Mouse (Mus musculus) ES-Bruce4 (cell line): ENCODE results near the gene Pear1.

Experiments used
- CTCF ChIP-seq: IDR thresholded peaks from one replicate; pipeline ENCODE4 v1.8.1; 2011; ENCODE audit warnings: low read depth, low read length
- POLR2A ChIP-seq: IDR thresholded peaks from one replicate; pipeline ENCODE4 v1.8.1; 2011; ENCODE audit warnings: low read length; ENCODE audit not compliant: insufficient read depth

DNA sequence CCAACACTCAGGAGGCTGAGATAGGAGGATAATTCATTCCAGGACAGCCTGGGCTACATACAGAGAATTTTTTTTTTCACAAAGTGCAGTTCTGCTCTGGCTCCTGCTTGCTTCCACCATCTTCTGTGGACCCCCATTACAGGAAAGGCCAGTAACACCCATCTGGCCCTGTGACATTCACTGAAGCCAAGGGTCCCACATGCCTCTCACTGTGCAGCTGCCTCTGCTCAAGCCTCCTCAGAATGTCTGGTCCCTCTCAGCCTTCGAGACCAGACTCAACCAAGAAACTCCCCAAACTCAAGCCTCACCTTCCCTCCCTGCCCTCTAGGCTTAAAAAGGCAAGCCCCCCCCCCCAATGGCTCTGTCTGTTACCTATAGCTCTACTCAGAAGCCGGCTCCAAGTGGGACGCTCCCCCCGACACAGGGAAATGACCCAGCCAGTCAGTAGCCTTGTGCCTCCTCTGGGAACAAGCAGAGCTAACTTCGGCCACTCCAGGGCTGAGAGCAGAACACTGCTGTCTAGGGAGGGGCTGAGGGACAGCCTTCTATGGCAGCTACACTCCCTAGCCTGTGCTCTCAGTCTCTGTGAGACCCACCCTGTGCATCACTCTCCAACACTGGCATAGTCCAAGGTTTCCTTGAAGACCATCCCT, 58.3 kb downstream of the Pear1 start:
- no peak for TF ChIP-seq POLR2A
- no peak for TF ChIP-seq CTCF
